Mouse (Mus musculus): Measurements from ENCODE around the gene Tubd1. TPM values are rescaled to one million over a fixed set of nuclear protein-coding genes. Genes with fewer than 3 reads are reported as not detected.

Gene Tubd1
- total RNA-seq, 2 experiments from 2014 or later = 5.5 to 6.2 TPM

- intact Hi-C loops (cut with DNase I) = no loop called here
- DNase-seq = no peak
Observed at GRCm38 (mm10) chr11:86582543-86583260, 37.9 kb downstream of the Tubd1 start.

GRCm38 (mm10) chr11:86583313-86583825 is 38.6 kb downstream of the Tubd1 start:
- intact Hi-C loops (cut with DNase I) = no loop called here
- DNase-seq = no peak

- no peak for DNase-seq
- intact Hi-C loops (cut with DNase I) = no loop called here
Observed at GRCm38 (mm10) chr11:86583990-86584897, 39.5 kb downstream of the Tubd1 start.

- intact Hi-C loops (cut with DNase I) = no loop called here
- no peak for DNase-seq
Observed at GRCm38 (mm10) chr11:86584898-86585597, 40.3 kb downstream of the Tubd1 start.

- DNase-seq = no peak
- intact Hi-C loops (cut with DNase I) = no loop called here
Observed at GRCm38 (mm10) chr11:86585598-86585984, 40.8 kb downstream of the Tubd1 start.

- intact Hi-C loops (cut with DNase I) = no loop called here
- peak in 1 of 2 experiments; percentile 54 for DNase-seq
Observed at GRCm38 (mm10) chr11:86586177-86586867, 41.5 kb downstream of the Tubd1 start.

GRCm38 (mm10) chr11:86586868-86587792 is 42.3 kb downstream of the Tubd1 start:
- DNase-seq = peak; percentile 71 to 77
- intact Hi-C loops (cut with DNase I) = no loop called here

- intact Hi-C loops (cut with DNase I) = no loop called here
- no peak for DNase-seq
Observed at GRCm38 (mm10) chr11:86587830-86588229, 43.0 kb downstream of the Tubd1 start.

- intact Hi-C loops (cut with DNase I) = no loop called here
- no peak for DNase-seq
Observed at GRCm38 (mm10) chr11:86588583-86589298, 44.0 kb downstream of the Tubd1 start.

GRCm38 (mm10) chr11:86590066-86590465 is 45.3 kb downstream of the Tubd1 start:
- DNase-seq = no peak
- intact Hi-C loops (cut with DNase I) = no loop called here

GRCm38 (mm10) chr11:86590579-86590978 is 45.8 kb downstream of the Tubd1 start:
- DNase-seq = no peak
- intact Hi-C loops (cut with DNase I) = no loop called here

GRCm38 (mm10) chr11:86591301-86591845 is 46.6 kb downstream of the Tubd1 start:
- DNase-seq = no peak
- intact Hi-C loops (cut with DNase I) = no loop called here

GRCm38 (mm10) chr11:86591931-86592616 is 47.3 kb downstream of the Tubd1 start:
- DNase-seq = no peak
- intact Hi-C loops (cut with DNase I) = no loop called here

- intact Hi-C loops (cut with DNase I) = no loop called here
- peak in 1 of 2 experiments; percentile 51 for DNase-seq
Observed at GRCm38 (mm10) chr11:86592993-86593392, 48.2 kb downstream of the Tubd1 start.

GRCm38 (mm10) chr11:86593443-86593842 is 48.7 kb downstream of the Tubd1 start:
- intact Hi-C loops (cut with DNase I) = no loop called here
- no peak for DNase-seq

- intact Hi-C loops (cut with DNase I) = no loop called here
- no peak for DNase-seq
Observed at GRCm38 (mm10) chr11:86594188-86594876, 49.5 kb downstream of the Tubd1 start.

GRCm38 (mm10) chr11:86595366-86595765 is 50.6 kb downstream of the Tubd1 start:
- intact Hi-C loops (cut with DNase I) = no loop called here
- no peak for DNase-seq
